Mouse (Mus musculus): ENCODE measurements around the gene Cdk6. TPM values are rescaled to one million over a fixed set of nuclear protein-coding genes. Genes with fewer than 3 reads are reported as not detected.
"Not testable (repeated sequence)": the region's sequence is repeated elsewhere in the genome, so short reads cannot be mapped to it uniquely, and the experiment has no call there.

Cdk6 gene
- total RNA-seq, 2 experiments from 2014 or later, result 1.9 to 4.7 TPM

DNA sequence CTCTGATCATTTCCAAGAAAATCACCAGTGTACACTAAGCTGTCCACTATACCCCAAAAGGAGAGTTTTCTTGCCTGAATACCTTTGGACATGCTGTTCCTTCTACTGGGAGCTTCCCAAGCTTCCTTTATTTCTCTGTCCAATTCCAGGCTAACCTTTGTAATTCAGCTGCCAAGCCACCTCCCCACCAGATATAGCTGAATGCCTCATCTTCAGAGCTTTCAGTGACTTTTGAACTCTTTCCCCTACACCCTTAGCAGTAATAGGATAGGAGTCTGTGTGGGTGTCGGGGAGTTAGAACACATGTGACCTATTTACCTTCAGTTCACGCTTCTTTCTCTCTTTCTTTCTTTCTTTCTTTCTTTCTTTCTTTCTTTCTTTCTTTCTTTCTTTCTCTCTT lies 34.9 kb downstream of the Cdk6 start:
- no peak for DNase-seq (ENCODE audit: low spot score in 2 of 2)

GRCm38 (mm10) chr5:3379252-3379651 lies 38.0 kb downstream of the Cdk6 start:
- DNase-seq (ENCODE audit: low spot score in 2 of 2), result no peak

GRCm38 (mm10) chr5:3380692-3381233 lies 39.5 kb downstream of the Cdk6 start:
- DNase-seq (ENCODE audit: low spot score in 2 of 2), result peak in 1 of 2 experiments; percentile 25

DNA sequence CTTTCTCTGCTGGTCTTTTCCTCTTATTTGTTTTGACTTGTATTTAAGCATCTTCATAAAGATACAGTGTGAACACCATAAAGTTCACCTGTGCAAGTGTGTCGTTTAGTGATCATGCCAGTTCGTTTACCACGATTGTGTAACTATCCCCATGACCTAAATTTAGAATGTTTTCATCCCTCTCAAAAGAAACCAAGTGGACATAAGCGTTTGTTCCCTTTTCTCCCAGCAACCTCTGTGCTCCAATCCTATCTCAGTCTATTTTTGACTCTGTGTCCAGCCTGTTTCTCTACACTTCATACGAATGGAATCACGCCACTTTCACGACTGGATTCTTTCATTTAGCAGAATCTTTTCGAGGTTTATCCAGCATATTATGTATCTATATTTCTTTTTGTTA lies 40.5 kb downstream of the Cdk6 start:
- DNase-seq (ENCODE audit: low spot score in 2 of 2), result no peak

- DNase-seq (ENCODE audit: low spot score in 2 of 2), result no peak
Observed at GRCm38 (mm10) chr5:3382343-3383040, 41.2 kb downstream of the Cdk6 start.

GRCm38 (mm10) chr5:3383547-3383946 lies 42.3 kb downstream of the Cdk6 start:
- DNase-seq (ENCODE audit: low spot score in 2 of 2), result no peak

DNA sequence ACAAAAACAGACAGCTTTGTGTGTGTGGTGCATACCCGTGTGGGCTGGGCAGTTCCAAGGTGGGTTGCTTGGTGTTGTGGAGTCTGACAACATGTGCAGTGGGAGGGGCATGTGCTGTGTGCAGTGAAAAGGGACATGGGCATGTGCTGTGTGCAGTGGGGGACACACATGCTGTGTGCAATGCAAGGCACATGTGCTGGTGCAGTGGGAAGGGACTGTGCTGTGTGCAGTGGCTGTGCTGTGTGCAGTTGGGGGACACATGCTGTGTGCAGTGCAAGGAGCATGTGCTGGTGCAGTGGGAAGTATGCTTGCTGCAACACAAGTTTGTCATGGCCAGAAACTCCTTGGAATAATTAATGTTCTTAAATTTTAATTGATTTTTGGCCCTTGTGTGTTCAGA lies 43.8 kb downstream of the Cdk6 start:
- no peak for DNase-seq (ENCODE audit: low spot score in 2 of 2)

- no peak for DNase-seq (ENCODE audit: low spot score in 2 of 2)
Observed at GRCm38 (mm10) chr5:3386021-3386730, 44.9 kb downstream of the Cdk6 start.

DNA sequence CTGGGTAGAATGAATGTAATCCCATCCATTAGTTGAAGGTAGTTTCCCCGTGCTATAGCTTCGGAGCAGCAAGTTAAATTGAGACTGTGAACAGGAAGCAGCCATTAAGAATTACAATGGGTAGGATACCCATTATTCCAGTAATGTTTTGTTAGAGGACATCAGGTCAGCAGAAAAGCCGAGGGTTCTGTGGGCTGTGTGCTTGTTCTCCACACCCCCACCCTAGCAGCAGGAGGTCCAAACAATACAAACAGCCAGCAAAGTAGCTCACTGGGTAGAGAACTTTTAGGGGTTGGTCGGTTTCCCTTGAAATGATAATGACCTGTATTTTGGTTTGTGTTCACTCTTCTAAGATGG lies 45.4 kb downstream of the Cdk6 start:
- no peak for DNase-seq (ENCODE audit: low spot score in 2 of 2)

DNA sequence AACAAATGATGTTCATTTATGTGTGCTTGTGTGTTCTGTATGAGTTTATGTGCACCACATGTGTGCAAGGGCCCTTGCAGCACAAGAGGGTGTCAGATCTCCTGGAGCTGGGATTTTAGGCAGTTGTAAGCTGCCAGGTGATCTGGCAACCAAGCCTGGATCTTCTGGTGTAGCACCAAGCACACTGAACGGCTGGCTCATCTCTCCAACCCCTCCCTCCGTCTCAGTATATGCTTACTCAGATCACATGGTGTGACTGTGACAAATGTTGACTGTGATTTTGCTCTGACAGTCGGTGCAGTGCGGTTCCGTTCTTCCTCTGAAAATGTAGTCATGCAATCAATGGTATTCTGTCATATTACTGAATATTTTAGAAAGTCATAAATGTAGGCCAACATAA lies 45.9 kb downstream of the Cdk6 start:
- DNase-seq (ENCODE audit: low spot score in 2 of 2), result no peak

- no peak for DNase-seq (ENCODE audit: low spot score in 2 of 2)
Observed at GRCm38 (mm10) chr5:3392856-3393255, 51.6 kb downstream of the Cdk6 start.

- no peak for DNase-seq (ENCODE audit: low spot score in 2 of 2)
Observed at GRCm38 (mm10) chr5:3394145-3394544, 52.9 kb downstream of the Cdk6 start.

GRCm38 (mm10) chr5:3395020-3395419 lies 53.7 kb downstream of the Cdk6 start:
- DNase-seq (ENCODE audit: low spot score in 2 of 2), result no peak

GRCm38 (mm10) chr5:3396214-3396613 lies 54.9 kb downstream of the Cdk6 start:
- no peak for DNase-seq (ENCODE audit: low spot score in 2 of 2)

- no peak for DNase-seq (ENCODE audit: low spot score in 2 of 2)
Observed at GRCm38 (mm10) chr5:3396910-3397575, 55.8 kb downstream of the Cdk6 start.

DNA sequence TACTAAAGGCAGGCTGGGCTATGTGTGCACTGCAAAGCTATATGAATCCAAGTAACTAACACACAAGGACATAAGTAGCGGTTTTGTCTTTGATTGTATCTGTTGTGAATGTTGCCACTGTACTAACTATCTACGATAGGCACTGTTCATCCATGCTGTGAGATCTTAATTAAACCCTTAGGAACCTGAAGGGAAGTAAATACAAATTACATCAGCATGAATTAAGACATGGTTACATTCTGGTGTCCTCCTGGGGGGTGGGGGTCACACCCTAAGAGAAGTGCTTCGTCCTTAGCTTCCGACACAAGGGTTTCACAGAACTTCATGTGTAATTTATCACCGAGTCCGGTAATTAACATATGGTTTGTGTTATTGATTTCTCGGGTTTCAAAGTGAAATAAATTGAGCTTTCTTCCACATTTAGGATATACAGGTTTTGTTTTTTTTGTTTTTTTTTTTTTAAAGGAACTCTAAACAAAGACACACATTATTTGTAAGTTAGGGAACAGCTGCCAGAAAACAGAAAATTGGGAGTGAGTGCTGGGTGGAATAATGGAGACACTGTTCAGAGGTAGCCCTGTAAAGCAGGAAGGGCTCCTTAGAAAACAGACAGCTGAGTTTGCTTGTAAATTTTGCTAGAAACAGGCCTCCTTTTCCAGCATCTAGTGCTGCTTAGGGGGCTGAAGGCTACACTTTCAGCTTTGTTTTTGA lies 58.7 kb downstream of the Cdk6 start:
- no peak for DNase-seq (ENCODE audit: low spot score in 2 of 2)

DNA sequence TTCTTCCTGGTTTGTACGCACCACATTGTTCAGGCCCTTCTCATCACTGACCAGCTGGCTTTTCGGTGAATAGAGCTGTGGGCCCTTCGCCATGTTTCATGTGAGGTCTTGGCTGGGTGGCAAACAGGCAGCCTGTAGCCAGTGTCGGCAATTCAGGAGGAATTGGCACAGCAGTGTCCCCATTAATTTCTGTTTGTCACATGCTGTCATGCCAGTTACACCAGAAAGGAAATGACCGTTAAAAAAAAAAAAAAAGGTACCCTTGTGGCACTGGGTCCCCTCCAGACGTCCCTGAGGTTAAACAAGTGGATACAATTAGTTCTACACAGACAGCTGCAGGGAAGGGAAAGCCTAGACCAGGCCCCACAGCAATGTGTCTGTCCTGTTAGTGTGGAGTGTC lies 63.8 kb downstream of the Cdk6 start:
- no peak for DNase-seq (ENCODE audit: low spot score in 2 of 2)

GRCm38 (mm10) chr5:3405503-3405902 lies 64.2 kb downstream of the Cdk6 start:
- DNase-seq (ENCODE audit: low spot score in 2 of 2), result no peak

GRCm38 (mm10) chr5:3407926-3408325 lies 66.6 kb downstream of the Cdk6 start:
- DNase-seq (ENCODE audit: low spot score in 2 of 2), result no peak

DNA sequence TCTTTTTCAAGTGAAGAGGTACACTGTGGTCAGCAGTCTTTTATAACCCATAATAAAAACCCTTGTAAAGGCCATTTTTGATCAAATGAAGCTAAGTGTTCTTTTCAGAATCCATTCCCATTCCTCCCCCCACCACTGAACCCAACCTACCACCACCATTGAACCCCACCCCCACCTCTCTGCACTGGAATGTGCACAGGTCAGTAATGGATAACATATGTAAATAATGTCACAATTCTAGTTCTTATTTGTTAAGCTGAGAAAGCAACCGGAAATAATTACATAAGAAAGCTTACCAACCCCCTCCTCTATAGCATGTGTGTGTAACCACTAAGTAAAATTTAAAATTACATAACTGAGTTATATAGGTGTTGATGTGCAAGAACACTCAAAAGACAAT lies 76.9 kb downstream of the Cdk6 start:
- DNase-seq (ENCODE audit: low spot score in 2 of 2), result not testable (repeated sequence)

GRCm38 (mm10) chr5:3420094-3420831 lies 79.0 kb downstream of the Cdk6 start:
- no peak for DNase-seq (ENCODE audit: low spot score in 2 of 2)

Measured in layer of hippocampus, adult 18-20 months (tissue).